In the genomic region with DNA sequence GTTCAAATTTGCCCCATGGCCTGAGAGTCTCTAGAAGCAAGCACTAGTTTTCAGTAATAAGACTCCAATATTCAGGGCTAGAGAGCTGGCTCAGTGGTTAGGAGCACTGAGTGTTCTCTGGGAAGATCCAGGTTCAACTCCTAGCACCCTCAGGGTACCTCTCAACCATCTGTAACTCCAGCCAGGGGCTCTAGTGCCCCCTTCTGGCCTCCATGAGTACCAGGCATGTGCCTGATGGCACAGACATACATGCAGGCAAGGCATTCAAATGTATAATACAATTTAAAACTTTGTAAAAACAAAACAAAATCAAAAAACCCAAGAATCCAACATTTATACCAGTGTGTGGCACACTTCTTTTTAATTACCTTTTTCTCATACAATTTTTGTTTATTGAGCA, we compare ENCODE assay signal across 14 mouse cellular contexts.
DNase-seq lines count a peak whose midpoint lies in the region; ATAC-seq and TF ChIP-seq lines count a peak whose summit lies in the region.
"Had no signal": no experiment of that assay in that cellular context is flagged by ENCODE, and none has a peak within 500 bp of the region (broad histone marks: within the 10 kb centered on the region; RNA-seq: fewer than 3 reads in every experiment).

No protein-coding gene starts in this region.

- no peak overlapping the region for H3K9ac ChIP-seq in heart, postnatal 0 days (replicated peaks; ENCODE audit: low read depth, low read length)
- no peak overlapping the region for H3K9ac ChIP-seq in lung, embryonic 14.5 days
- H3K9ac ChIP-seq in stomach, postnatal 0 days (ENCODE audit: low read length), result no peak overlapping the region
- H3K9ac ChIP-seq: neural tube, embryonic 13.5 days had no signal

- DNase-seq in cerebellum, adult 2 months, result no peak
- no peak for DNase-seq in cerebellum, postnatal 14 days
- DNase-seq in heart, postnatal 0 days (ENCODE audit: low spot score), result no peak
- DNase-seq in heart, adult 18-20 months, result no peak
- no peak for DNase-seq in lung, embryonic 14.5 days
- no peak for DNase-seq in lung, postnatal 4 days
- DNase-seq in stomach, postnatal 0 days (ENCODE audit: low spot score), result no peak
- no peak for DNase-seq in gastrocnemius, postnatal 14 days
- DNase-seq: cerebellum, adult 9-10 months; spleen, adult 18-20 months; thymus, postnatal 4 days had no signal

- TF ChIP-seq EP300 in heart, postnatal 0 days (IDR thresholded peaks at IDR 0.05; ENCODE audit: low read depth), result no peak
- TF ChIP-seq EP300 in stomach, postnatal 0 days (optimal IDR thresholded peaks at IDR 0.05), result no peak

- no peaks in the 10 kb centered on the region for H3K9me3 ChIP-seq in heart, postnatal 0 days (replicated peaks; ENCODE audit: control insufficient read depth, low read length)
- H3K9me3 ChIP-seq in lung, embryonic 14.5 days (ENCODE audit: low read depth, low read length), result no peaks in the 10 kb centered on the region
- no peaks in the 10 kb centered on the region for H3K9me3 ChIP-seq in stomach, postnatal 0 days (ENCODE audit: control insufficient read depth, low read length)
- H3K9me3 ChIP-seq: neural tube, embryonic 13.5 days had no signal

- peak; percentile 22; the same call in 1 of the 2 replicates for TF ChIP-seq CTCF in cerebellum, adult 2 months (IDR thresholded peaks at IDR 0.05; ENCODE audit: borderline replicate concordance, insufficient read depth, low read depth, low read length)
- peak; percentile 34 for TF ChIP-seq CTCF in heart, postnatal 0 days (IDR thresholded peaks at IDR 0.05; ENCODE audit: low read depth)
- peak; percentile 34; the same call in 1 of the 2 replicates for TF ChIP-seq CTCF in lung, embryonic 14.5 days (IDR thresholded peaks at IDR 0.05; ENCODE audit: low read depth)
- peak; percentile 54 for TF ChIP-seq CTCF in stomach, postnatal 0 days (IDR thresholded peaks at IDR 0.05; ENCODE audit: low read depth)

- intact Hi-C loops in gastrocnemius, postnatal 14 days (cut with DNase I; ENCODE audit: low total_unique reads), result no loop called here

- no peak overlapping the region; the same call in 1 of the 2 replicates for H3K27ac ChIP-seq in cerebellum, adult 2 months (ENCODE audit: insufficient read depth, low read length)
- H3K27ac ChIP-seq in heart, postnatal 0 days (ENCODE audit: low read depth), result peak overlapping the region; percentile 96
- no peak overlapping the region for H3K27ac ChIP-seq in lung, embryonic 14.5 days (ENCODE audit: low read depth)
- H3K27ac ChIP-seq in stomach, postnatal 0 days (replicated peaks), result no peak overlapping the region
- H3K27ac ChIP-seq: neural tube, embryonic 13.5 days had no signal

- H3K4me1 ChIP-seq in cerebellum, adult 2 months (ENCODE audit: control insufficient read depth, insufficient read depth, low read length), result peaks cover 54% of the 10 kb centered on the region
- H3K4me1 ChIP-seq in heart, postnatal 0 days (ENCODE audit: control insufficient read depth, insufficient read depth), result peaks cover 53% of the 10 kb centered on the region
- peaks cover 28% of the 10 kb centered on the region for H3K4me1 ChIP-seq in lung, embryonic 14.5 days (ENCODE audit: insufficient read depth)
- peaks cover 8% of the 10 kb centered on the region; the same call in 1 of the 2 replicates for H3K4me1 ChIP-seq in stomach, postnatal 0 days (replicated peaks; ENCODE audit: control insufficient read depth, insufficient read depth)

- ATAC-seq in heart, postnatal 0 days (ENCODE audit: insufficient read depth, low read depth), result no peak
- ATAC-seq in lung, embryonic 14.5 days (ENCODE audit: insufficient read depth), result no peak
- ATAC-seq in stomach, postnatal 0 days (ENCODE audit: low FRiP score, low TSS enrichment), result no peak
- ATAC-seq: hindbrain, embryonic 16.5 days; Patski had no signal

- no peaks in the 10 kb centered on the region for H3K27me3 ChIP-seq in cerebellum, adult 2 months (ENCODE audit: control insufficient read depth, insufficient read depth, low read length)
- no peaks in the 10 kb centered on the region for H3K27me3 ChIP-seq in heart, postnatal 0 days (ENCODE audit: control insufficient read depth, insufficient read depth, low read length)
- H3K27me3 ChIP-seq in lung, embryonic 14.5 days (ENCODE audit: insufficient read depth, low read length), result no peaks in the 10 kb centered on the region
- no peaks in the 10 kb centered on the region for H3K27me3 ChIP-seq in stomach, postnatal 0 days (ENCODE audit: control insufficient read depth, insufficient read depth, low read length)
- H3K27me3 ChIP-seq: neural tube, embryonic 13.5 days; Patski had no signal

- TF ChIP-seq POLR2A in cerebellum, adult 2 months (IDR thresholded peaks at IDR 0.05; ENCODE audit: borderline replicate concordance, insufficient read depth, low read length), result no peak

- H3K36me3 ChIP-seq in heart, postnatal 0 days (replicated peaks; ENCODE audit: control insufficient read depth, insufficient read depth, low read length), result peaks cover 33% of the 10 kb centered on the region
- H3K36me3 ChIP-seq in lung, embryonic 14.5 days (ENCODE audit: insufficient read depth), result 0 out of 2 replicates have a peak, but pooled peaks cover 5% of the 10 kb centered on the region
- no peaks in the 10 kb centered on the region for H3K36me3 ChIP-seq in stomach, postnatal 0 days (ENCODE audit: control insufficient read depth, insufficient read depth, low read length)
- H3K36me3 ChIP-seq: neural tube, embryonic 13.5 days had no signal

- H3K4me2 ChIP-seq in heart, postnatal 0 days (ENCODE audit: low read depth, low read length), result no peak overlapping the region
- H3K4me2 ChIP-seq in lung, embryonic 14.5 days, result no peak overlapping the region
- H3K4me2 ChIP-seq in stomach, postnatal 0 days (replicated peaks; ENCODE audit: low read depth), result no peak overlapping the region
- H3K4me2 ChIP-seq: neural tube, embryonic 13.5 days had no signal

- no peak overlapping the region for H3K4me3 ChIP-seq in cerebellum, adult 2 months (replicated peaks; ENCODE audit: insufficient read depth, low read depth, low read length)
- no peak overlapping the region for H3K4me3 ChIP-seq in heart, postnatal 0 days (ENCODE audit: low read depth, low read length)
- no peak overlapping the region for H3K4me3 ChIP-seq in lung, embryonic 14.5 days (ENCODE audit: low read depth, low read length)
- H3K4me3 ChIP-seq in stomach, postnatal 0 days (ENCODE audit: low read depth, low read length), result no peak overlapping the region
- H3K4me3 ChIP-seq: neural tube, embryonic 13.5 days had no signal
